Mouse (Mus musculus) retina, postnatal 7 days (tissue): ENCODE results near the gene Slc16a7.

ENCODE experiments used
- DNase-seq: peaks from one replicate; pipeline ENCODE4 v3.0.0-alpha.2; 2012; ENCODE audit warnings: low read depth, low spot score

Gene Slc16a7

DNA sequence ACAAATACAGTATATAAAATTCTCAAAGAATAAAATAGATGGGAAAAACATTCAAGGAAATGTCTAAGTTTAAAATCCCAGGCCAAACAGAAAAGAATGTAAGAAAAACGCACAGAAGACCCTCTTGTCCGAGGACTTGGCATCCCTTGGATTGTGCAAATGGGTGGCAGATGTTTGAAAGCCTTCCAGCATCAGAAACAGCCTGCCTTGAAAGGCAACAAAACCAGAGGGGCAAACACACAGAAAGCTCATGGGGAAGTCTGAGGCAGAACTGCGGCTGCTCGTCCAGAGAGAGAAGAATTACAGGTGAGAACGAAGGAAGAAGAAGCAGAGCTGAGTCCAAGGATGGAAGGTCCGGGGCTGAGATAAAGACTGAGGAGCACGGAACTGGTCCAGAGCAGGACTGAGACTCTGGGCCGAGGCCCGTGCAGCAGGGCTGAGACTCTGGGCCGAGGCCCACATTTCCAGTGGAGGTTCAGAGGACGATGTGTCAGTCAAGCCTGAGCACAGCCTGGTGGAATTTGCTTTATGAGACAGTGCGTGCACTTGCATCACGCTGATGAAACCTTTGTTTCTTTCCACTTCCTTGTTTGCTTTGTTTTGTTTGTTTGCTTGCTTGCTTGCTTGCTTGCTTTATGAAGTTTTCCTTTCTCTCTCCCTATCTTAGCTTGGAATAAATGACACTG, 65.0 kb downstream of the Slc16a7 start:
- DNase-seq = no peak

- no peak for DNase-seq
Observed at GRCm38 (mm10) chr10:125321446-125322428, 67.5 kb downstream of the Slc16a7 start.

- DNase-seq = no peak
Observed at GRCm38 (mm10) chr10:125317317-125317716, 71.9 kb downstream of the Slc16a7 start.

DNA sequence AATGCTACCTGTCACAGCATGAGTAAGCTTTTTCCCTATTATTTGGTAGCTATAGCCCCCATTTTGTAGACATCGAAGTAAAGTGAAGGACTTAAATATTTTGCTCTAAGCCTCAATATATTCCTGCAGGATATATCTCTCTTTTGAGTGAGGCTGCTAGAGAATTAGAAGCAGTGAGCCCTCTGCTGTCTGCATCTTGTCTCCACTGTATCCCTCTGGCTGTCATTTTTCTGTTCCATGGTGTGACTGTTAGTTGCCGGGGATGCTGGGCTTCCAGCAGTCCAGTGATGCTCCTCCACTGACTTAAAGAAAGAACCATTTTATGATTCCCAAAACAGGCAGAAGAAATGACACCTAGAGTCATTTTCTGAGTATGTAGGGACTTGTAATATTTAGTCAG, 78.4 kb downstream of the Slc16a7 start:
- DNase-seq = no peak

- no peak for DNase-seq
Observed at GRCm38 (mm10) chr10:125298036-125298435, 91.2 kb downstream of the Slc16a7 start.

- DNase-seq = no peak
Observed at GRCm38 (mm10) chr10:125290320-125290719, 98.9 kb downstream of the Slc16a7 start.

GRCm38 (mm10) chr10:125288560-125288959, 100.7 kb downstream of the Slc16a7 start:
- DNase-seq = no peak

- DNase-seq = no peak
Observed at GRCm38 (mm10) chr10:125285386-125285785, 103.9 kb downstream of the Slc16a7 start.

GRCm38 (mm10) chr10:125275149-125275848, 114.0 kb downstream of the Slc16a7 start:
- DNase-seq = peak; percentile 43

DNA sequence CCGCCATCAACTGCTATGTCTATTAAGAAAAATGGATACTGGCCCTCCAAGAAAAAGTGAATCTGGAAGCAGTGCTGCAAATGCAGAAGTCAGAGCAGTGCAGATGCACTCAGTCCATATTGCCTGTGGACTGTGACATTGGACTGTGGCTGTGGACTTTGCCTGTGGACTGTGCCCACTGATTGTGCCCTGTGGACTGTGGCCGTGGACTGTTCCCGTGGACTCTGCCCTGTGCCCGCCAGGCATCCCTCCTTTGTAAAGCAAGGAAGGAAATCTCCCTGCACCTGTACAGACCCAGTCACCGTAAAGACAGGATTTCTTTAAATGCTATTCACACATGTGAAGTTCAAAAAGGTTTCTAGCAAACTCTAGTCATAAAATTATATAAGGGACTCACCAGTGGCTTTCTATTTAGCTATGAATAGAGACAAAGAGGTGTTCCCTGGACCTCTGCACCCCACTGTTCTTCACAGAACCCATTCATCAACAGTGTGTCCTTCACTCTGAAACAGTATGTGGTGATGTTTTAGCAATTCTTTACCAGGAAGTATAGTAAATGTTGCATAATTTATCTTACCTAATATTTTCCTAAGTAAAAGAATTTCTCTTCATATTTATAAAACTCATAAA, 114.6 kb downstream of the Slc16a7 start:
- DNase-seq = no peak

DNA sequence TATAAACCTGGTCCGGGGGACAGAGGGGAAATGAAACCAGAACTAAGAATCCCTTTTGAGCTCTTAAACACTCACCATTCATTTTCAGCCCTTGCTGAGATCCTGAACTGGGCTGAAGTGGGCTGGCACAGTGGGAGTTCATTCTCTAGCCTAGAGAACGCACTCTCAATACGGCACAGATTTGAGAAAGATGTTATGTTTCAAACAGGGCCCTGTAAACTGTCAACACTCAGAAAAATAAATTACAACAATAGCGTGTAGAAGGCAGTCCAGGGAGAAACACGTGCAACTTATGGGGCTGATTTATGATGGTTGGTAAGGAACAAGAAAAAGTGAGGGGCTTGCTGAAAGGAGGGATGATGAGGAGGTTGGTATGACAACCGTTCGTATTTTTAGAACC, 115.5 kb downstream of the Slc16a7 start:
- DNase-seq = no peak

DNA sequence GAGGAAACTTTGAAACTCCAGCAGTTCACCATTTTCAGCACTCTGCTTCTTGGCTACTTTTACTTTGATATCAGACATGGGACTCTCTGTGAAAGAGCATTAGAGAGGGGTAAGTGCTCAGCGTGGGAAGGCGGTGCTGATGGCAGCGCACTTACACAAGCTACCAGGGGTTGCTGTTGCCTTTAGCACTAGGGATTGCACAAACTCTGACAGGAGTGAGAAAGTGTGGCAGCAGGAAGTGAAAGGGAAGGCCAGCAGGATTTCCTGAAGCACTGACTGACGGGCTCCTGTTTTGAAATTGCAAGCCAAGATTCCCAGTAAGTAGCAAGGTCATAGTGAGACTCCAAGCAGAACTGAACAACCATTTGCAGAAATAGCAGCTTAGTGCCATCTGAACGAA, 117.8 kb downstream of the Slc16a7 start:
- DNase-seq = no peak

DNA sequence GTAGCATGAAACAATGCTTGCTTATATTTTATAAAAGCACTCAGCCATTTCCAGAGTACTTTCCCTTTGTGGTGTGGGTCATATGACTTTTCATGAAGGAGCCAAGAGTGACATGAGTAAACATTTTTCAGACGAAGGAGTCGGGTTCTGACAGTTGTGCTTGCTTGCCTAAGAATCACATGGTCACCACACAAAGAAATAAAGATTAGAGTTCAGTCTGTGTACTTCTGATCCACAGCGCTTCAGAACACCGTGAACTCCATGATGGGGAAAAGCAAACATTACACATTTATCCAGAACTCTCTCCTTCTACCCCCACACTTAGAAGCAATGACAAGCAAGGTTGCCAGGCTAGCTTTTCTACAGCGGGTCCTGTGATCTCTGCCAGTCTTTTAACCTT, 119.0 kb downstream of the Slc16a7 start:
- no peak for DNase-seq

DNA sequence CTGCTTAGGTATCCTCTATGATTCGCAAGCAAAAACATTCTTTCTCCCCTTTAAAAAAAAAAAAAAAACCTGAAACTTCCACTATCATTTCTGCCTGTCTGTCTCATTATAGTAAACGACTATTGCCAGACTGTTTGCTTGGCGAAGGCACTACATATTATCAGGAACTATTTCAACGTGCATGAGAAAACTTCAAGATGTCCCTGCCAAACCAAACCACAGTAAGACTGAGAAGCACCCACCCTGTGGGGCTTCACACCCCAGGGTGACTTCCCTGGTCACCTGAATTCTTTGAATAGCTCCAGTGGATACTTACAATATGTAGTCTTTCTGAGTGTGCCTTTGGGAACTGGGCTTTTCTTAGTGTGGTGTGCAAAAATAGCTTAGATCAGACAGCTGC, 122.9 kb downstream of the Slc16a7 start:
- no peak for DNase-seq

DNA sequence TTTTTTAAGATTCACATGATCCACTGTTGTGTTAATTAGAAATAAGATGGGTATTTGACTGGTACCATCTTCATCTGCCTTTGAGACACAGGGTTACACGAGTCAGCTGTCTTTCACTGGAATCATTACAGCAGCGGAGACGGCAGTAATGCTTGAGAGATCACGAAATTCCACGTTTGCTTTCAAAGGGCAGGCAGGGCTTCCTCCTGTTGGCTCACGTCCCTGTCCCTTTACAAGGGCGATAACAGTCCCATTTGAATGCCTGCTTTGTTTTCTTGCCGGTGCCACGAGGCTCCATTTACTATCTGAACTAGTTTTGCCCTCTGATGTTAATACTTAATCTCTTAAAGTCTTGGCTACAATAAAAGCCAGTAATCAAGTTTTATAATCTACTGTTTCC, 123.4 kb downstream of the Slc16a7 start:
- DNase-seq = no peak

DNA sequence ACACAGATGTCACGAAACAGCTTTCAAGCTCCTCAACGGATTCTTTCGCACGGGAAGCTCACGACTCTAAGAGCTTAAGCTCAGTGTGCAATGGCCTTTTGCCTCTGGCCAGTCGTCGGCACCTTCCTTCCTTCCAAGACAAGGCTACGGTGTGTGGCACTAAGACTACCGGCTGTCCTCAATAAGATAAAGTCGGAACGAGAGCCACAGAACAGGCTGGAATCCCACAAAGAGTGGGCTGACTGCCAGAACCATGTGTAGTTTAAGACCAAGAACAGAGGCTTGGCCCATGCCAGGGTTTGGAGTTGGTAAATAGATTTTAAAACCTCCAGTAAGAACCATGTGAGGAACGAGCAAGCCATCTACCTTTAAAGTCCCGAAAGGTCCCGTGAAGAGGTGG, 123.8 kb downstream of the Slc16a7 start:
- DNase-seq = no peak

DNA sequence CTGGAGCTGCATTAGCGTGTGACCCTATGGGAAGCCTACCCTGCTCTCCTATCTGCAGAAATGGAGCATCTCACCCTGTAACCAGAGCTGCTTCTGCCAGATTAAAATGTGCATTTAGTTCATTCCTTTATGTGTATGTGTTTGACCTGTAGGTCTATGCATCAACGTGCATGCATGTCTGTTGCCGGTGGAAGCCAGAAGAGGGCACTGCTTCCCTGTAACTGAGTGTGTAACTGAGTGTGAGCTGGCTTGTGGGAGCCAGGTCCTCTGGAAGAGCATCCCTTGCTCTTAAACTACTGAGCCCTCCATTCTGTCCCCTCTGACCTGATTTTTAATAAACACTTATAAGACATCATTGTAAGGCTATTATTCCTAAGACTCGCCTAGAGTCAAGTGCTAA, 124.3 kb downstream of the Slc16a7 start:
- no peak for DNase-seq

- DNase-seq = no peak
Observed at GRCm38 (mm10) chr10:125255904-125256303, 133.4 kb downstream of the Slc16a7 start.

- no peak for DNase-seq
Observed at GRCm38 (mm10) chr10:125214536-125214935, 174.7 kb downstream of the Slc16a7 start.

- DNase-seq = no peak
Observed at GRCm38 (mm10) chr10:125213805-125214204, 175.5 kb downstream of the Slc16a7 start.

DNA sequence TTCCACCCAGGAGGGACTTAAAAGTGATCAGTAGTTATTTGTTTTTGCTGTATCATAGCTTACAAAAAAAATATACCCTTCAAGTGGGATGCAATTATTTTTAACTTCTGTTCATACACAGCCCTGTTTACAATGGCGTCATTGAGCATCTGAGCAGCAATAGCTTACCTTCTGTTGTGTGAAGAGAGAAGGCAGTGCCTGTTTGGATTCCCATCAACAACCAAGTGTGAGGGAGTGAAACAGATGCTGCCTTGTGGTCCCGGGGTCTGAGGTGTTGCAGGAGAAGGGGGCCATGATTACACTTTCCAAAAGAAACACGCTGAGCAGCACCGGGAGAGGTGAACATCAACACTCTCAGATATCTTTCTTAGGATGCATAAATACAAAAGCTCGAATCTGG, 201.7 kb downstream of the Slc16a7 start:
- DNase-seq = no peak

DNA sequence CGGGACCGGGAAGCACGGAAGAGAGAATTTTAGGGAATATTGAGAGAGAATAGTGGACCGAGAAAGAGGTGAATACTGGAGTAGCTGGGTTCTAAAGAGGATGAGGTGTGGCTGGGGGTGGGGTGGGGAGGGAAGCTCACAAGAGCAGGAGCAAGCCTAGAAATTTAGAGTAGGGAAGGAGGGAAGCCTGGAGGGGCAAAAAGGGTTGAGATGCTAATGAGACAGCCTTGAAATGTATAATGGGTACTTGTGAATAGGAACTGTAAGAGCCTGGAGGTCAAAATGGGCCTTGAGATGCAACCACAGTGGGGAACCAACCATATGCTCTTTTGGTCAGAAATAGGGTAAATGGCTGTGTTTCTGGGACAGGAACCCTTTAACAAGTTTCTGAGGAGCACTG, 203.9 kb downstream of the Slc16a7 start:
- no peak for DNase-seq
